Mouse (Mus musculus): Measurements from ENCODE around the gene Elmod2. TPM values are rescaled to one million over a fixed set of nuclear protein-coding genes. Genes with fewer than 3 reads are reported as not detected.

Elmod2 gene
- total RNA-seq (2012; rRNA removed) (6.0 and 7.7 TPM in 2 replicates), total RNA-seq (2014; rRNA removed) (9.8 and 10.8 TPM in 2 replicates), polyA plus RNA-seq (2012; ENCODE audit: insufficient read length, low read depth) (6.6 and 7.4 TPM in 2 replicates)

DNA sequence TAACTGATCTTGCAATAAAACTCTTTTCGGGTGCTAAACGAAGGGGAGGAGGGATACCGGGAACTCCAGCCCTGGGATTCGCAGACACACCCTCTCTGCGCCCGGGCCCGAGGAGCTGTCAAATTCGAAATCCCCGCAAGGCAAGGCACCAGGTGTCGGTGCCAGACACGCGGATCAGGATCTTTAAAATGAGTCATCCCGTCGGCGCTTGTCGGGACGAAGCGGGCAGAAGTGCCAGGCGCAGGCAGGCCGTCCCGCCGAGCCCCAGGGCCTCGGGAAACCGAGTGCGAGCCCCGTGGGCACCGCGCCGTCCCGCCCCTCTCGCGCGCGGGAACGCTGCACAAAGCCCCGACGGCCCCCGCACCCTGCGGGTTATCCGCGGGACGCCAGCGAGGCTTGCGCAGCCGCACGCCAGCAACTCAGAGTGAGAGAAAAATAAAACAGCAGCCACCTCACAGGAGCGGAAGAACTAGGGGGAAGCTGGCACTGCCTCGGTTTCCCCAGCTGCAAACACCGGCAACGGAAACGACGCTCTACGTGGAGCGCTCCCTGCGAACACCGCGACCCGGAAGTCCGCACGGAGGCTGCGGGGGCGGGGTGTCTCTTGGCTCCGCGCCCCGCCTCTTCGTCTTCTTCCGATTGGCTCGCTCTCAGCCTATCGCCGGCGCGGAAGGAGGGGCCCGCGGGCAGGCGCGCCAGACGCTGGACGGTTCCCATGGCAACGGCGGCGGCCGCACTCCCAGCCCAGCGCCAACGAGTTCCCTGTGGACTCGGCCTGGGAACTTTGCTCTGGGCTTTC lies at the start of gene Elmod2:
TSS of gene Elmod2 (minus strand) at position 588 of the 799 bp plus-strand sequence.
- Histone ChIP-seq H3K4me3 (replicated peaks in 1 of 3; ENCODE audit: low read depth in 2 of 3, low read length in 2 of 3, poor library complexity in 1 of 3) (peak within 1 kb of the TSS; percentile 78 to 87 (median 84)), H3K36me3 (replicated peaks in 1 of 2; ENCODE audit: control insufficient read depth in 1 of 2, insufficient read depth in 1 of 2, low read length in 1 of 2) (peaks cover 14 to 23% of the 10 kb centered on the region in 2 experiments), H3K4me2 (ENCODE audit: insufficient read depth, low read depth, poor library complexity, severe bottlenecking) (peak within 1 kb of the TSS; percentile 85), H3K9me3 (replicated peaks; ENCODE audit: low read length) (no peaks in the 10 kb centered on the region), H3K27me3 (replicated peaks) (peaks cover 16% of the 10 kb centered on the region), H3K9ac (ENCODE audit: insufficient read depth, low read depth) (peak within 1 kb of the TSS; percentile 77), H3K27ac (ENCODE audit: insufficient read depth, low read depth) (no peak within 1 kb of the TSS), H3K4me1 (ENCODE audit: control insufficient read depth in 1 of 2, insufficient read depth in 2 of 2) (peaks cover 2 to 20% of the 10 kb centered on the region in 2 experiments), H3K79me2 (replicated peaks; ENCODE audit: control insufficient read depth, extremely low read depth, insufficient read depth, poor library complexity, severe bottlenecking) (no peaks in the 10 kb centered on the region; the same call in 1 of the 2 replicates)
- DNase-seq (ENCODE audit: extremely low read depth): peak; percentile 94
- TF ChIP-seq RCOR1 (conservative IDR thresholded peaks at IDR 0.05; ENCODE audit: low read depth, low read length) (no peak), ZKSCAN1 (IDR thresholded peaks at IDR 0.05; ENCODE audit: borderline replicate concordance, low read depth, low read length) (no peak), SMC3 (IDR thresholded peaks at IDR 0.05; ENCODE audit: low read depth, low read length) (no peak), KAT2A (IDR thresholded peaks at IDR 0.05; ENCODE audit: insufficient replicate concordance, low read length) (no peak; the same call in 1 of the 2 replicates), MEF2A (IDR thresholded peaks at IDR 0.05; ENCODE audit: borderline replicate concordance, low read depth, low read length) (no peak), TBP (conservative IDR thresholded peaks at IDR 0.05; ENCODE audit: low read depth, low read length) (0 out of 2 replicates have a peak, but pooled peaks have one; percentile 51), ZMIZ1 (IDR thresholded peaks at IDR 0.05; ENCODE audit: low read depth, low read length) (peak; percentile 65), SIN3A (IDR thresholded peaks at IDR 0.05; ENCODE audit: low read length) (peak; percentile 91), MXI1 (IDR thresholded peaks at IDR 0.05; ENCODE audit: low read depth, low read length) (peak; percentile 97), JUN (IDR thresholded peaks at IDR 0.05; ENCODE audit: insufficient read depth, low read depth, low read length) (no peak), POLR2A (IDR thresholded peaks at IDR 0.05; ENCODE audit: low read depth, low read length) (peak; percentile 91), GABPA (IDR thresholded peaks at IDR 0.05; ENCODE audit: insufficient replicate concordance, low read depth, low read length) (no peak; the same call in 1 of the 2 replicates), HCFC1 (IDR thresholded peaks at IDR 0.05; ENCODE audit: low read depth, low read length) (peak; percentile 80), MAX (IDR thresholded peaks at IDR 0.05; ENCODE audit: low read length) (peak; percentile 31; the same call in 1 of the 2 replicates), BHLHE40 (IDR thresholded peaks at IDR 0.05; ENCODE audit: low read depth, low read length) (no peak), MAFK (IDR thresholded peaks at IDR 0.05; ENCODE audit: insufficient replicate concordance, low read length) (no peak), NRF1 (IDR thresholded peaks at IDR 0.05; ENCODE audit: low read depth, low read length) (peak; percentile 66), ETS1 (conservative IDR thresholded peaks at IDR 0.05; ENCODE audit: low read depth, low read length) (no peak), IRF4 (IDR thresholded peaks at IDR 0.05; ENCODE audit: low read depth, low read length) (peak; percentile 38; the same call in 1 of the 2 replicates), MAZ (IDR thresholded peaks at IDR 0.05; ENCODE audit: low read depth, low read length) (peak; percentile 75), NELFE (IDR thresholded peaks at IDR 0.05; ENCODE audit: low read depth, low read length) (peak; percentile 89), ZC3H11A (IDR thresholded peaks at IDR 0.05; ENCODE audit: low read depth, low read length) (no peak), CHD2 (IDR thresholded peaks at IDR 0.05; ENCODE audit: low read length) (0 out of 2 replicates have a peak, but pooled peaks have one; percentile 37), JUND (conservative IDR thresholded peaks at IDR 0.05; ENCODE audit: low read depth, low read length) (no peak), E2F4 (IDR thresholded peaks at IDR 0.05; ENCODE audit: insufficient replicate concordance, low read depth, low read length) (no peak), UBTF (IDR thresholded peaks at IDR 0.05; ENCODE audit: low read depth, low read length) (no peak), RAD21 (IDR thresholded peaks at IDR 0.05; ENCODE audit: low read depth, low read length) (no peak), MYC (IDR thresholded peaks at IDR 0.05; ENCODE audit: low read depth, low read length) (no peak), ELF1 (IDR thresholded peaks at IDR 0.05; ENCODE audit: low read depth, low read length) (peak; percentile 99), ZNF384 (IDR thresholded peaks at IDR 0.05; ENCODE audit: low read depth, low read length) (no peak), USF2 (conservative IDR thresholded peaks at IDR 0.05; ENCODE audit: low read depth, low read length) (no peak), POLR2AphosphoS2 (IDR thresholded peaks at IDR 0.05; ENCODE audit: low read depth, low read length) (0 out of 2 replicates have a peak, but pooled peaks have one; percentile 52), TCF12 (IDR thresholded peaks at IDR 0.05; ENCODE audit: low read depth, low read length) (0 out of 2 replicates have a peak, but pooled peaks have one; percentile 54), CTCF (conservative IDR thresholded peaks at IDR 0.05 in 1 of 2, IDR thresholded peaks at IDR 0.05 in 1 of 2; ENCODE audit: low read depth in 2 of 2, low read length in 2 of 2) (no peak), PAX5 (IDR thresholded peaks at IDR 0.05; ENCODE audit: low read length) (no peak), EP300 (IDR thresholded peaks at IDR 0.05; ENCODE audit: low read length) (no peak), CHD1 (IDR thresholded peaks at IDR 0.05; ENCODE audit: low read depth, low read length) (no peak)
- in situ Hi-C loops (cut with MboI; ENCODE audit: low pct_ligation_motif_present, low pct_unique_long_range_greater_than_20kb, low sequenced_read_pairs) (no loop called here), dilution Hi-C loops (cut with MboI; ENCODE audit: extremely low pct_ligation_motif_present, extremely low pct_unique_long_range_greater_than_20kb, low sequenced_read_pairs) (no loop called here)
